Mouse (Mus musculus) heart, postnatal 0 days (tissue): ENCODE data around the gene 1700013G24Rik.

Experiments
- CTCF ChIP-seq: IDR thresholded peaks from 2 replicates; pipeline ENCODE4 v1.5.1; 2016; ENCODE audit warnings: antibody characterized with exemption, control low read depth, low read depth
- EP300 ChIP-seq: IDR thresholded peaks from 2 replicates; pipeline ENCODE4 v1.6.1; 2016; ENCODE audit warnings: antibody characterized with exemption, low read depth

GRCm38 (mm10) chr4:137448197-137448596 lies 4.9 kb upstream of the 1700013G24Rik start:
- TF ChIP-seq CTCF (no peak), EP300 (no peak)
